Mouse (Mus musculus) limb, embryonic 10.5 days (tissue): Measurements from ENCODE around the gene Hist1h3g. TPM values are rescaled to one million over a fixed set of nuclear protein-coding genes. Genes with fewer than 3 reads are reported as not detected.

Experiments used
- DNase-seq: peaks from one replicate; pipeline ENCODE4 v3.0.0-alpha.2; 2017; ENCODE audit warnings: low spot score
- H3K27ac ChIP-seq: fragments of 300-500 bp; sonication (generic); 2 replicates; pipeline ENCODE4 v1.5.1; 2016; ENCODE audit warnings: mild to moderate bottlenecking
- H3K27me3 ChIP-seq: fragments of 300-500 bp; sonication (generic); 2 replicates; pipeline ENCODE4 v1.6.1; 2016; ENCODE audit warnings: low read depth, mild to moderate bottlenecking; ENCODE audit not compliant: poor library complexity, severe bottlenecking
- H3K36me3 ChIP-seq: fragments of 300-500 bp; sonication (generic); 2 replicates; pipeline ENCODE4 v1.6.1; 2016; ENCODE audit warnings: mild to moderate bottlenecking, moderate library complexity
- H3K4me1 ChIP-seq: fragments of 300-500 bp; sonication (generic); 2 replicates; pipeline ENCODE4 v1.6.1; 2016
- H3K4me3 ChIP-seq: fragments of 300-500 bp; sonication (generic); 2 replicates; pipeline ENCODE4 v1.5.1; 2016; ENCODE audit warnings: mild to moderate bottlenecking, moderate library complexity
- H3K9me3 ChIP-seq: fragments of 300-500 bp; sonication (generic); replicated peaks from 2 replicates; pipeline ENCODE4 v1.6.1; 2016; ENCODE audit warnings: mild to moderate bottlenecking
- WGBS: fragments of 180-500 bp; shearing (Covaris S2); methylation state at CpG from one replicate; pipeline ENCODE4 v1.1.7; 2016; 5-methylcytosine and 5-hydroxymethylcytosine counted together
- microRNA-seq: library from miRNA; unstranded; fragments of <30 nt; microRNA quantifications from one replicate; pipeline ENCODE4, GENCODE M21; 2017
- polyA plus RNA-seq: library from polyadenylated mRNA; unstranded; fragments of >200 nt; fragmentation: Nextera tagmentation; extraction: Ambion mirVana; gene quantifications from 2 replicates; pipeline ENCODE4 v1.2.1, GENCODE M21; 2016

The Hist1h3g gene
- polyA plus RNA-seq, 1 experiment from 2014 or later, result 4.7 TPM

DNA sequence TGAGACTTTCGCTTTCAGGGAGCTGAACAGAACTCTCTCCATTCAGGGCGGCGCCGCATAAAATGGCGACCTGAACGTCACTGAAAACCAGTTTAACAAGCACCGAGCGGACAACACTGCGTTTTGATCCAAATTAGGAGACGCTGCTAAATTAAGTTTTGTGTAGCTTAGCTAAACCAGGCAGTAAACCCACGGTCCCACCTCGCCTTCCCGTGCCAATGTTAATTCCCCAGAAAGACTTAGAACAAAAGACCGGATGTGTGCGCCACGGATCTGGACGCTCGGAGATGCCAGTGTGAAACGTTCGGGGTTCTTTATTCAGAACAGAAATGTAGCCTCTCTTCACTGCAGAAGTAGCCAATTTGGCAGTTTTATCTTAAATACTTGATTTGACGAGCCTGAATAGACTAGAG lies 49.8 kb downstream of the Hist1h3g start:
- Histone ChIP-seq H3K36me3 (no peaks in the 10 kb centered on the region), H3K9me3 (no peaks in the 10 kb centered on the region), H3K4me1 (peaks cover 39% of the 10 kb centered on the region), H3K4me3 (peak overlapping the region; percentile 54), H3K27me3 (no peaks in the 10 kb centered on the region), H3K27ac (peak overlapping the region; percentile 95)
- DNase-seq, result peak; percentile 81
- WGBS, result under 1% methylated on average over 21 of the region's 21 CpGs

Small RNAs within 50 kb of the gene (microRNA-seq; reads per million reads assigned to microRNA genes)
- gene Gm44297, result not detected
- not detected for gene Gm44359
- not detected for gene Gm44394
- 3.5 reads per million, percentile 4 among the genes with 10 or more reads in this experiment for gene n-TStga1

Other genes with a start within 250 kb of the Hist1h3g start
- gene Zfp322a, start 166.2 kb upstream of the Hist1h3g start, polyA plus RNA-seq, result 55.7 and 69.0 TPM in 2 replicates
- 16.9 and 17.1 TPM in 2 replicates for gene Abt1, start 111.6 kb upstream of the Hist1h3g start, polyA plus RNA-seq
- 0.08 and 0.10 TPM in 2 replicates for gene Btn1a1, start 69.5 kb upstream of the Hist1h3g start, polyA plus RNA-seq
- gene Btn2a2, start 46.6 kb upstream of the Hist1h3g start, polyA plus RNA-seq, result 0.99 and 1.9 TPM in 2 replicates
- 2.4 and 4.5 TPM in 2 replicates for gene Hist1h4h, start 4.4 kb upstream of the Hist1h3g start, polyA plus RNA-seq
- gene Hist1h2af, start 1.5 kb upstream of the Hist1h3g start, polyA plus RNA-seq, result 8.0 and 11.7 TPM in 2 replicates
- gene Hist1h2bh, start 8.0 kb downstream of the Hist1h3g start, polyA plus RNA-seq, result 0.56 and 0.69 TPM in 2 replicates
- 1.3 and 1.4 TPM in 2 replicates for gene Hist1h3f, start 8.6 kb downstream of the Hist1h3g start, polyA plus RNA-seq
- 0.73 and 1.3 TPM in 2 replicates for gene Hist1h4f, start 16.2 kb downstream of the Hist1h3g start, polyA plus RNA-seq
- gene Hist1h1d, start 17.8 kb downstream of the Hist1h3g start, polyA plus RNA-seq, result 0.59 and 0.67 TPM in 2 replicates
- 5.6 and 7.8 TPM in 2 replicates for gene Hist1h3e, start 26.9 kb downstream of the Hist1h3g start, polyA plus RNA-seq
- gene Hist1h2ae, start 35.8 kb downstream of the Hist1h3g start, polyA plus RNA-seq, result 109 and 113 TPM in 2 replicates
- gene Hist1h2bg, start 36.0 kb downstream of the Hist1h3g start, polyA plus RNA-seq, result 7.3 and 8.1 TPM in 2 replicates
- gene Hist1h2bf, start 38.8 kb downstream of the Hist1h3g start, polyA plus RNA-seq, result 2.4 and 3.5 TPM in 2 replicates
- gene Hist1h2ad, start 39.0 kb downstream of the Hist1h3g start, polyA plus RNA-seq, result 1.3 and 3.9 TPM in 2 replicates
- gene Hist1h3d, start 40.3 kb downstream of the Hist1h3g start, polyA plus RNA-seq, result 7.7 and 9.6 TPM in 2 replicates
- gene Hist1h4d, start 46.2 kb downstream of the Hist1h3g start, polyA plus RNA-seq, result 109 and 120 TPM in 2 replicates
- gene Hist1h2be, start 85.7 kb downstream of the Hist1h3g start, polyA plus RNA-seq, result 2.3 and 4.2 TPM in 2 replicates
- 19.6 and 20.6 TPM in 2 replicates for gene Hist1h1e, start 87.1 kb downstream of the Hist1h3g start, polyA plus RNA-seq
- gene Hist1h2ac, start 148.5 kb downstream of the Hist1h3g start, polyA plus RNA-seq, result 0.60 and 0.98 TPM in 2 replicates
- 16.9 and 17.0 TPM in 2 replicates for gene Hist1h2bc, start 148.8 kb downstream of the Hist1h3g start, polyA plus RNA-seq
- gene Hist1h1t, start 160.4 kb downstream of the Hist1h3g start, polyA plus RNA-seq, result 0.26 TPM in 1 of 2 replicates, not detected in the other
- 6.4 and 6.5 TPM in 2 replicates for gene Hist1h4c, start 163.0 kb downstream of the Hist1h3g start, polyA plus RNA-seq
- 1.6 and 2.0 TPM in 2 replicates for gene Hfe, start 175.4 kb downstream of the Hist1h3g start, polyA plus RNA-seq
- 8.6 and 11.8 TPM in 2 replicates for gene Hist1h1c, start 203.4 kb downstream of the Hist1h3g start, polyA plus RNA-seq
- gene Hist1h3c, start 210.2 kb downstream of the Hist1h3g start, polyA plus RNA-seq, result 9.6 TPM in 2 replicates
- 3.5 and 3.7 TPM in 2 replicates for gene Hist1h2bb, start 211.3 kb downstream of the Hist1h3g start, polyA plus RNA-seq
- 55.9 and 60.6 TPM in 2 replicates for gene Hist1h2ab, start 215.7 kb downstream of the Hist1h3g start, polyA plus RNA-seq
- gene Hist1h3b, start 216.8 kb downstream of the Hist1h3g start, polyA plus RNA-seq, result 6.3 and 9.7 TPM in 2 replicates
- gene Hist1h4b, start 221.6 kb downstream of the Hist1h3g start, polyA plus RNA-seq, result 4.4 and 5.9 TPM in 2 replicates
- 0.51 and 0.62 TPM in 2 replicates for gene Hist1h4a, start 225.8 kb downstream of the Hist1h3g start, polyA plus RNA-seq
- gene Hist1h3a, start 227.0 kb downstream of the Hist1h3g start, polyA plus RNA-seq, result 3.0 and 5.3 TPM in 2 replicates
- 2.1 and 4.0 TPM in 2 replicates for gene Hist1h1a, start 228.2 kb downstream of the Hist1h3g start, polyA plus RNA-seq
- gene Trim38, start 234.5 kb downstream of the Hist1h3g start, polyA plus RNA-seq, result not detected in 2 replicates